Mouse (Mus musculus): Measurements from ENCODE around the gene Plcg2.

GRCm38 (mm10) chr8:117658990-117659389 is 160.9 kb downstream of the Plcg2 start:
- TF ChIP-seq CTCF (IDR thresholded peaks at IDR 0.05; ENCODE audit: extremely low read depth, insufficient read length, insufficient replicate concordance, low read depth, low read length) (no peak), POLR2A (IDR thresholded peaks at IDR 0.05; ENCODE audit: low read depth, low read length) (no peak)
